Mouse (Mus musculus) midbrain, embryonic 16.5 days (tissue): ENCODE results near the gene Gjd3. TPM values are rescaled to one million over a fixed set of nuclear protein-coding genes. Genes with fewer than 3 reads are reported as not detected.

Experiments used
- ATAC-seq: fragments of 200-750 bp; cut with Nextera tagmentation; 2 replicates; pipeline ENCODE4 v1.8.0; 2017; ENCODE audit warnings: moderate TSS enrichment
- H3K27ac ChIP-seq: fragments of 300-500 bp; sonication (generic); 2 replicates; pipeline ENCODE4 v1.5.1; 2014; ENCODE audit warnings: mild to moderate bottlenecking, low read length, mixed read lengths
- H3K27me3 ChIP-seq: fragments of 300-500 bp; sonication (generic); 2 replicates; pipeline ENCODE4 v1.6.1; 2014; ENCODE audit warnings: low read depth, low read length, mixed read lengths; ENCODE audit not compliant: control insufficient read depth, insufficient read depth
- H3K36me3 ChIP-seq: fragments of 300-500 bp; sonication (generic); 2 replicates; pipeline ENCODE4 v1.6.1; 2014; ENCODE audit warnings: mild to moderate bottlenecking, low read length, moderate library complexity, mixed read lengths; ENCODE audit not compliant: control insufficient read depth, insufficient read depth
- H3K4me1 ChIP-seq: fragments of 300-500 bp; sonication (generic); 2 replicates; pipeline ENCODE4 v1.6.1; 2014; ENCODE audit warnings: mild to moderate bottlenecking, low read length, mixed read lengths; ENCODE audit not compliant: control insufficient read depth, insufficient read depth
- H3K4me2 ChIP-seq: fragments of 300-500 bp; sonication (generic); 2 replicates; pipeline ENCODE4 v1.6.1; 2014; ENCODE audit warnings: mild to moderate bottlenecking, low read length, mixed read lengths
- H3K4me3 ChIP-seq: fragments of 300-500 bp; sonication (generic); 2 replicates; pipeline ENCODE4 v1.5.1; 2014; ENCODE audit warnings: low read depth, mild to moderate bottlenecking, low read length, moderate library complexity, mixed read lengths
- H3K9ac ChIP-seq: fragments of 300-500 bp; sonication (generic); 2 replicates; pipeline ENCODE4 v1.6.1; 2014; ENCODE audit warnings: low read depth, low read length, mixed read lengths
- H3K9me3 ChIP-seq: fragments of 300-500 bp; sonication (generic); replicated peaks from 2 replicates; pipeline ENCODE4 v1.6.1; 2014; ENCODE audit warnings: mild to moderate bottlenecking, low read length, mixed read lengths; ENCODE audit not compliant: control insufficient read depth, poor library complexity, severe bottlenecking
- WGBS: fragments of 180-500 bp; shearing (Covaris S2); extraction: QIAGEN DNeasy Blood & Tissue Kit; methylation state at CpG from one replicate; pipeline ENCODE4 v1.1.7; 2014; 5-methylcytosine and 5-hydroxymethylcytosine counted together
- polyA plus RNA-seq: library from polyadenylated mRNA; unstranded; fragments of >200 nt; fragmentation: Nextera tagmentation; extraction: Ambion mirVana; gene quantifications from 2 replicates; pipeline ENCODE4 v1.2.1, GENCODE M21; 2015

Gjd3 gene
- polyA plus RNA-seq, result 1.0 and 1.9 TPM in 2 replicates

- H3K4me3 ChIP-seq, result peak within 1 kb of the TSS; percentile 70
- WGBS, result 2% methylated on average over 24 of the region's 28 CpGs
- H3K27ac ChIP-seq, result peak within 1 kb of the TSS; percentile 95
- ATAC-seq, result no peak; the same call in 1 of the 2 replicates
- H3K36me3 ChIP-seq, result no peaks in the 10 kb centered on the region
- peaks cover 14% of the 10 kb centered on the region for H3K4me1 ChIP-seq
- H3K9ac ChIP-seq, result peak within 1 kb of the TSS; percentile 84
- no peaks in the 10 kb centered on the region for H3K9me3 ChIP-seq
- H3K4me2 ChIP-seq, result peak within 1 kb of the TSS; percentile 64
- no peaks in the 10 kb centered on the region for H3K27me3 ChIP-seq
Observed at GRCm38 (mm10) chr11:98982773-98983133, at the start of gene Gjd3. TSS of gene Gjd3 (minus strand) at chr11:98983016.

GRCm38 (mm10) chr11:99026899-99027440 lies 44.2 kb upstream of the Gjd3 start:
- Histone ChIP-seq H3K4me1 (peaks cover 6% of the 10 kb centered on the region), H3K4me3 (no peak overlapping the region), H3K36me3 (no peaks in the 10 kb centered on the region), H3K9me3 (no peaks in the 10 kb centered on the region), H3K4me2 (no peak overlapping the region), H3K9ac (no peak overlapping the region), H3K27me3 (no peaks in the 10 kb centered on the region), H3K27ac (no peak overlapping the region)
- WGBS, result 87% methylated on average over 12 of the region's 12 CpGs
- no peak for ATAC-seq

GRCm38 (mm10) chr11:99025878-99026277 lies 43.1 kb upstream of the Gjd3 start:
- Histone ChIP-seq H3K27ac (no peak overlapping the region), H3K4me3 (no peak overlapping the region), H3K4me1 (peaks cover 6% of the 10 kb centered on the region), H3K36me3 (no peaks in the 10 kb centered on the region), H3K9ac (no peak overlapping the region), H3K27me3 (no peaks in the 10 kb centered on the region), H3K9me3 (no peaks in the 10 kb centered on the region), H3K4me2 (no peak overlapping the region)
- 87% methylated on average over 6 of the region's 6 CpGs for WGBS
- no peak for ATAC-seq

DNA sequence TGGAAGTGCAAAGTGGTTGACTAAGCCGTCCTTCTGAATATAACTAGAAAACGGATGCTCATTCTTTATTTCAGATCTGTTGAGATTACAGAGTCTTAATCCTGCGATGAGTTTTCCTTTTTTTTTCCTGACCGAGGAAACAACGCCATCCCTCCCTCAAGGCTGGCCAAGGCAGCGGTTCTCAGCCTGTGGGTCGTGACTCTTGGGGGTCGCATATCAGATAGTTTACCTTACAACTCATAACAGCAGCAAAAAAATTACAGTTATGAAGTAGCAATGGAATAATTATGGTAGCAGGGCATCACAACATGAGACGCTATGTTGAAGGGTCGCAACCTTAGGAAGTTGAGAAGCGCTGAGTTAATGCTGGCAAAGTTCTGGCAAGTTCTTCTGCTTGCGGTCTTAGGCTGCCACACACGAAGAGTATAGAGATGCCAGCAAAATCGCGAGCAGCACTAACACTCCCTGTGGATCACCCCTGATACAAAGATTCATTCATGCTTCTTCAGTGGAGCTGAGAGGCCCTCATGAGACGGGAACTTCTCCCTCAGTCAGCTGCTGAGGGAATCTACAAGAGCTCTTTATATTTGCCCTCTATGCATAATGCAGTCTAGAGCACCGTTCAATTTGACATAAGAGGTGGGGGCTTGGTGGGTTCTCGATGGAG lies 41.8 kb upstream of the Gjd3 start:
- H3K9ac ChIP-seq, result peak overlapping the region; percentile 60; the same call in 1 of the 2 replicates
- no peak overlapping the region for H3K27ac ChIP-seq
- H3K9me3 ChIP-seq, result no peaks in the 10 kb centered on the region
- peak overlapping the region; percentile 43 for H3K4me3 ChIP-seq
- WGBS, result 47% methylated on average over 18 of the region's 18 CpGs
- H3K36me3 ChIP-seq, result no peaks in the 10 kb centered on the region
- peak; percentile 40; the same call in 1 of the 2 replicates for ATAC-seq
- peak overlapping the region; percentile 56 for H3K4me2 ChIP-seq
- H3K27me3 ChIP-seq, result no peaks in the 10 kb centered on the region
- H3K4me1 ChIP-seq, result peaks cover 6% of the 10 kb centered on the region

DNA sequence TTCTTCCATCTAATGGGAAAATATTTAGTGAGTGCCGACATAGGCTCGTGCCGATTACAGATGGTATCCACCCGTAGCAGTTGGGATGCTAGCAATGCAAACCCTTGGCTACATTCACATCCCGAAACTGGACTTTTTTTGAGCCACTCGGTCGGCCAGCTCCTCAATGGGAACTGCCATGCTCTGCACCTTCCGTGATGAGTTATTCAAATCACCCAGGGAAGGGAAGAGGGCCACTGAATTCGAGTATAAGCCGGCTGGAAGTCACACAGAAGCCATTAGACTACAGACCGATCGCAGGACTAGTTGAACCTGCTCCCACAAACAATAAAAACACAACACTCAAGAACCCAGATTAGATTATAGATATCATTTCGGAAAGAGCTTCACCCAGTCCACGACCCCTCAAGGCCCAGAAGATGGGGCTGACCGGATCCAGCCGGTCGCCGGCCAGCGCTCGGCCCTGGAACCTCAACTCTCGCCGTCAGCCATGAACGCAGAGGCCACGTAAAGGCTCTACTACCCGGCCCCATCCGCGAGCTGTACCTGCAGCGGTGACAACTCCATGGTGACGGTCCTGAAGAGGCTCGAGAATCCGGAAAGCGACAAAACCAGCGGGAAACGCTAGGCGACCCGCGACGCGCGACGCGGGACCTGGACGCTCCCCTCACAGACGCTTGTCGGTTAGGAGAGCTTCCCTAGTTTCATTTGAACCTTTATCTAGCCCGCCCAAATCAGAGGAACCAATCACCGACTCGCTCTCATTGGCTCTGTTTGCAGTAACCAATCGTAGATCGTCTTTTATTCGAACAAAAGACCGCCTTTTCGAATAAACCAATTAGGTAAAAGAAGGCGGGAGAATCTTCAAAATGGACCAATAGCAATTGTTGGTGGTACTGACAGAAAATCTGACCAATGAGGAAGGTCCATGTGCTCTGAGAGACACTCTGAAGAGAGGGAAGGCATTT lies 41.0 kb upstream of the Gjd3 start, which contains the start of gene Top2a:
Gene Top2a (minus strand): TSS at position 690 of the 968 bp plus-strand sequence.
- WGBS, result under 1% methylated on average over 54 of the region's 54 CpGs
- Histone ChIP-seq H3K9ac (peak within 1 kb of the TSS; percentile 60), H3K27ac (no peak within 1 kb of the TSS), H3K4me2 (peak within 1 kb of the TSS; percentile 93), H3K36me3 (no peaks in the 10 kb centered on the region), H3K4me3 (peak within 1 kb of the TSS; percentile 63), H3K9me3 (no peaks in the 10 kb centered on the region), H3K4me1 (peaks cover 6% of the 10 kb centered on the region), H3K27me3 (no peaks in the 10 kb centered on the region)
- peak; percentile 97 for ATAC-seq

DNA sequence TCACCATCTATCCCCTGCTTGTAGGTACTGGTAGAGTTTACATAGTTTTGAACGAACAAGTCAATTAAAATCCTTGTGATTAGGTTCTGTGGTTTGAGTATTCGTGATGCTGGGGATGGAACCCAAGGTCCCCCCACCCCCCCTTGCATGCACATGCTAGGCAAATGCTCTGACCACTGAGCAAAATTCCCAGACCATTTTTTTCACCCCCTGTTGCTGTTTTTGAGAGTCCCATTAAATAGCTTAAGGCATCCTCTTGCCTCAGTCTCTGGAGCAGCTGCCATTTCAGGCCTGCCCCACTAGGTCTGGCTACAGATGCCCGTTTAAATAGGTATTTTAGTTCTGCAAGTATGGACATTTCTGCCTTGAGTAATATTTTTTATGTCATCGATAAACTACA lies 40.3 kb upstream of the Gjd3 start:
- Histone ChIP-seq H3K27me3 (no peaks in the 10 kb centered on the region), H3K9ac (no peak overlapping the region), H3K27ac (no peak overlapping the region), H3K4me1 (peaks cover 6% of the 10 kb centered on the region), H3K36me3 (no peaks in the 10 kb centered on the region), H3K4me3 (peak overlapping the region; percentile 63; the same call in 1 of the 2 replicates), H3K4me2 (peak overlapping the region; percentile 93; the same call in 1 of the 2 replicates), H3K9me3 (no peaks in the 10 kb centered on the region)
- WGBS, result 8% methylated on average over 4 of the region's 4 CpGs
- ATAC-seq, result no peak

DNA sequence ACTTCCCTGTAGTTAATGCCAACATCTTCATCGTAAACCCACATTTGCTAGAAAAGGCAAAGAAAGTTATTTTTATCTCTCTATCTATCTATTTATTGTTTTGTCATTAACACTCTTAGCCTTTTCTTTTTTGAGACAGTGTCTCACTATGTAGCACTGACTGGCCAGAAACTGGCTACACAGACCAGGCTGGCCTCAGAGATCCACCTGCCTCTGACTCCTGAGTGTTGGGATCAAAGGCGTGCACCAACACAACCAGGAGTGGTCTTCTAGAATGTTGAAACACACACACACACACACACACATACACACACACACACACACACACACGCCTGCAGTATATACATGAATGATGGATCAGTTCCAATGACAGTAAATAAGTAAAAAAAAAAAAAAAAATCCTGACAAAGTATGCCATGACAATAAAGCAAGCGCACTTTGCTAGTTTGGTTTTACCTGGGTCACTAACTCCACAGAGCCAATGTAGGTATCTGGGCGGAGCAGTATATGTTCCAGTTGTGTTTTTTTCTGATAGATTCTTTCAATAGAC lies 39.6 kb upstream of the Gjd3 start:
- 77% methylated on average over 5 of the region's 5 CpGs for WGBS
- Histone ChIP-seq H3K4me3 (no peak overlapping the region), H3K9me3 (no peaks in the 10 kb centered on the region), H3K4me2 (no peak overlapping the region), H3K27ac (no peak overlapping the region), H3K4me1 (peaks cover 6% of the 10 kb centered on the region), H3K9ac (no peak overlapping the region), H3K36me3 (no peaks in the 10 kb centered on the region), H3K27me3 (no peaks in the 10 kb centered on the region)
- ATAC-seq, result no peak

GRCm38 (mm10) chr11:99019844-99020243 lies 37.0 kb upstream of the Gjd3 start:
- Histone ChIP-seq H3K4me1 (peaks cover 6% of the 10 kb centered on the region), H3K27ac (no peak overlapping the region), H3K9me3 (no peaks in the 10 kb centered on the region), H3K36me3 (no peaks in the 10 kb centered on the region), H3K4me2 (no peak overlapping the region), H3K4me3 (no peak overlapping the region), H3K27me3 (no peaks in the 10 kb centered on the region), H3K9ac (no peak overlapping the region)
- ATAC-seq, result no peak
- WGBS, result 97% methylated on average over 6 of the region's 6 CpGs
